Mouse (Mus musculus) layer of hippocampus, adult 2 months (tissue): ENCODE data around the gene Nedd8. TPM values are rescaled to one million over a fixed set of nuclear protein-coding genes. Genes with fewer than 3 reads are reported as not detected.

Experiments
- DNase-seq, 2 experiments: peaks; one replicate each; pipeline ENCODE4 v3.0.0; 2022; ENCODE audit warnings: low spot score in 2 of 2
- H3K27ac ChIP-seq: fragments of 200-600 bp; 2 replicates; pipeline ENCODE4 v1.8.1; 2022
- H3K4me3 ChIP-seq: fragments of 200-600 bp; 2 replicates; pipeline ENCODE4 v1.8.1; 2022; ENCODE audit warnings: mild to moderate bottlenecking
- CTCF ChIP-seq: fragments of 200-600 bp; conservative IDR thresholded peaks from 2 replicates; pipeline ENCODE4 v1.8.1; 2022; ENCODE audit warnings: antibody characterized with exemption, mild to moderate bottlenecking, moderate library complexity
- long read RNA-seq, 2 experiments: library from polyadenylated mRNA; stranded (forward); transcript quantifications; one replicate each; pipeline ENCODE4 v2.0.0; 2021; ENCODE audit warnings: borderline mapping rate in 2 of 2
- total RNA-seq, 2 experiments: library from RNA; stranded (reverse); gene quantifications; 2 replicates each; pipeline ENCODE4 v1.2.3; 2021

The Nedd8 gene
- total RNA-seq, result 100 to 1,000 TPM; 301 to 309 TPM
- long read RNA-seq, experiment 1, transcript Nedd8-201 (4 exons, 824 nt), result major isoform, 94 of 101 reads
- long read RNA-seq, experiment 1, partial matches to known transcripts, result 1 of 101 reads
- long read RNA-seq, experiment 1, other reads (novel, unspliced or antisense), result 4 of 101 reads
- long read RNA-seq, experiment 2, transcript Nedd8-201 (4 exons, 824 nt), result major isoform, 131 of 141 reads
- long read RNA-seq, experiment 2, partial matches to known transcripts, result 1 of 141 reads
- long read RNA-seq, experiment 2, other reads (novel, unspliced or antisense), result 5 of 141 reads

- DNase-seq, result peak; percentile 83 to 96
- Histone ChIP-seq H3K4me3 (peak within 1 kb of the TSS; percentile 61), H3K27ac (peak within 1 kb of the TSS; percentile 99)
- TF ChIP-seq CTCF, result no peak
Measured at GRCm38 (mm10) chr14:55671833-55672740, at the start of gene Nedd8, which contains the start of gene Gmpr2. Nedd8 (minus strand) TSS chr14:55672124. Gmpr2 (plus strand) TSS chr14:55671941.

- Histone ChIP-seq H3K27ac (no peak overlapping the region; the same call in 1 of the 2 replicates), H3K4me3 (peak overlapping the region; percentile 77)
- no peak for DNase-seq
- TF ChIP-seq CTCF, result no peak
Measured at GRCm38 (mm10) chr14:55721076-55721475, 49.2 kb upstream of the Nedd8 start.

GRCm38 (mm10) chr14:55720666-55721065, 48.7 kb upstream of the Nedd8 start:
- DNase-seq, result no peak
- Histone ChIP-seq H3K27ac (no peak overlapping the region), H3K4me3 (no peak overlapping the region)
- no peak for TF ChIP-seq CTCF

- H3K27ac ChIP-seq, result no peak overlapping the region
- no peak for TF ChIP-seq CTCF
- no peak for DNase-seq
- no peak overlapping the region for H3K4me3 ChIP-seq
Measured at GRCm38 (mm10) chr14:55719737-55720136, 47.8 kb upstream of the Nedd8 start.

GRCm38 (mm10) chr14:55716884-55717283, 45.0 kb upstream of the Nedd8 start:
- H3K27ac ChIP-seq, result no peak overlapping the region
- no peak for DNase-seq
- H3K4me3 ChIP-seq, result no peak overlapping the region
- no peak for TF ChIP-seq CTCF

- no peak overlapping the region for H3K27ac ChIP-seq
- TF ChIP-seq CTCF, result no peak
- DNase-seq, result no peak
Measured at GRCm38 (mm10) chr14:55716271-55716670, 44.3 kb upstream of the Nedd8 start.

GRCm38 (mm10) chr14:55714893-55715292, 43.0 kb upstream of the Nedd8 start:
- Histone ChIP-seq H3K4me3 (no peak overlapping the region), H3K27ac (no peak overlapping the region)
- DNase-seq, result no peak
- no peak for TF ChIP-seq CTCF

More at GRCm38 (mm10) chr14:55716271-55716670, 44.3 kb upstream of the Nedd8 start:
- no peak overlapping the region for H3K4me3 ChIP-seq

GRCm38 (mm10) chr14:55713729-55714122, 41.8 kb upstream of the Nedd8 start, which contains the start of gene Tgm1:
Tgm1 (minus strand) TSS chr14:55713926.
- TF ChIP-seq CTCF, result no peak
- no peak within 1 kb of the TSS for H3K4me3 ChIP-seq
- no peak within 1 kb of the TSS for H3K27ac ChIP-seq
- DNase-seq, result no peak

GRCm38 (mm10) chr14:55713007-55713728, 41.2 kb upstream of the Nedd8 start:
- no peak for DNase-seq
- no peak for TF ChIP-seq CTCF
- Histone ChIP-seq H3K27ac (no peak overlapping the region), H3K4me3 (no peak overlapping the region)

- TF ChIP-seq CTCF, result peak; percentile 37
- H3K27ac ChIP-seq, result no peak overlapping the region
Measured at GRCm38 (mm10) chr14:55711786-55712185, 39.9 kb upstream of the Nedd8 start.

GRCm38 (mm10) chr14:55709509-55709908, 37.6 kb upstream of the Nedd8 start:
- no peak for DNase-seq
- Histone ChIP-seq H3K4me3 (no peak overlapping the region), H3K27ac (no peak overlapping the region)
- no peak for TF ChIP-seq CTCF

More at GRCm38 (mm10) chr14:55711786-55712185, 39.9 kb upstream of the Nedd8 start:
- DNase-seq, result no peak
- no peak overlapping the region for H3K4me3 ChIP-seq

- Histone ChIP-seq H3K4me3 (no peak overlapping the region), H3K27ac (no peak overlapping the region)
- no peak for TF ChIP-seq CTCF
- DNase-seq, result no peak
Measured at GRCm38 (mm10) chr14:55707397-55707796, 35.5 kb upstream of the Nedd8 start.
